8 mouse cellular contexts compared by ENCODE assay signal in genomic region chr1:134060849-134061569, GRCm38 (mm10). TPM values are rescaled to one million over a fixed set of nuclear protein-coding genes. Genes with fewer than 3 reads are reported as not detected.
DNase-seq lines count a peak whose midpoint lies in the region; ATAC-seq and TF ChIP-seq lines count a peak whose summit lies in the region.

No protein-coding gene starts in this region.

- TF ChIP-seq POLR2A in heart, adult 2 months (IDR thresholded peaks at IDR 0.05; ENCODE audit: insufficient read depth, low read depth, low read length): peak; percentile 97
- TF ChIP-seq POLR2A in kidney, adult 2 months (IDR thresholded peaks at IDR 0.05; ENCODE audit: low read depth, low read length): peak; percentile 75

- peak; percentile 83 for TF ChIP-seq EP300 in heart, adult 2 months (IDR thresholded peaks at IDR 0.05; ENCODE audit: insufficient read depth, low read depth, low read length)

- H3K4me2 ChIP-seq in embryonic facial prominence, embryonic 12.5 days (replicated peaks): peak overlapping the region; percentile 58
- peak overlapping the region; percentile 74 for H3K4me2 ChIP-seq in limb, embryonic 13.5 days (replicated peaks)
- peak overlapping the region; percentile 75 for H3K4me2 ChIP-seq in midbrain, embryonic 15.5 days

- no peaks in the 10 kb centered on the region for H3K9me3 ChIP-seq in embryonic facial prominence, embryonic 12.5 days
- H3K9me3 ChIP-seq in limb, embryonic 13.5 days: no peaks in the 10 kb centered on the region
- H3K9me3 ChIP-seq in midbrain, embryonic 15.5 days: no peaks in the 10 kb centered on the region

- peak; percentile 43 for TF ChIP-seq CTCF in heart, adult 2 months (IDR thresholded peaks at IDR 0.05)
- 0 out of 2 replicates have a peak, but pooled peaks have one; percentile 19 for TF ChIP-seq CTCF in kidney, adult 2 months (conservative IDR thresholded peaks at IDR 0.05; ENCODE audit: insufficient read depth, insufficient read length, low read depth, low read length)

- intact Hi-C loops in heart, adult 2 months (cut with DNase I): no loop called here

- H3K36me3 ChIP-seq in embryonic facial prominence, embryonic 12.5 days: no peaks in the 10 kb centered on the region
- H3K36me3 ChIP-seq in heart, adult 2 months (ENCODE audit: control insufficient read depth, insufficient read depth, low read length): no peaks in the 10 kb centered on the region
- no peaks in the 10 kb centered on the region for H3K36me3 ChIP-seq in kidney, adult 2 months (ENCODE audit: control insufficient read depth, insufficient read depth, low read length)
- no peaks in the 10 kb centered on the region for H3K36me3 ChIP-seq in limb, embryonic 13.5 days
- no peaks in the 10 kb centered on the region for H3K36me3 ChIP-seq in midbrain, embryonic 15.5 days (replicated peaks)

- H3K27me3 ChIP-seq in embryonic facial prominence, embryonic 12.5 days: no peaks in the 10 kb centered on the region
- H3K27me3 ChIP-seq in heart, adult 2 months (ENCODE audit: control insufficient read depth, insufficient read depth, low read length): no peaks in the 10 kb centered on the region
- no peaks in the 10 kb centered on the region for H3K27me3 ChIP-seq in kidney, adult 2 months (replicated peaks; ENCODE audit: control insufficient read depth, insufficient read depth, low read length)
- no peaks in the 10 kb centered on the region for H3K27me3 ChIP-seq in limb, embryonic 13.5 days
- no peaks in the 10 kb centered on the region for H3K27me3 ChIP-seq in midbrain, embryonic 15.5 days (replicated peaks)

- H3K4me1 ChIP-seq in embryonic facial prominence, embryonic 12.5 days: peaks cover 56% of the 10 kb centered on the region
- peaks cover 35% of the 10 kb centered on the region for H3K4me1 ChIP-seq in heart, adult 2 months (ENCODE audit: control insufficient read depth, insufficient read depth, low read length)
- peaks cover 23% of the 10 kb centered on the region for H3K4me1 ChIP-seq in kidney, adult 2 months (ENCODE audit: control insufficient read depth, insufficient read depth, low read length)
- H3K4me1 ChIP-seq in limb, embryonic 13.5 days: peaks cover 63% of the 10 kb centered on the region
- peaks cover 41% of the 10 kb centered on the region for H3K4me1 ChIP-seq in midbrain, embryonic 15.5 days

- H3K27ac ChIP-seq in embryonic facial prominence, embryonic 12.5 days: peak overlapping the region; percentile 95
- H3K27ac ChIP-seq in heart, adult 2 months: peak overlapping the region; percentile 100
- peak overlapping the region; percentile 100 for H3K27ac ChIP-seq in kidney, adult 2 months (ENCODE audit: insufficient read depth, low read depth, low read length)
- peak overlapping the region; percentile 99 for H3K27ac ChIP-seq in limb, embryonic 13.5 days
- H3K27ac ChIP-seq in midbrain, embryonic 15.5 days: peak overlapping the region; percentile 93

- no peaks in the 10 kb centered on the region for H3K79me2 ChIP-seq in heart, adult 2 months (replicated peaks; ENCODE audit: control insufficient read depth, insufficient read depth, low read length)

- peak overlapping the region; percentile 25 for H3K4me3 ChIP-seq in embryonic facial prominence, embryonic 12.5 days
- peak overlapping the region; percentile 54 for H3K4me3 ChIP-seq in heart, adult 2 months
- H3K4me3 ChIP-seq in kidney, adult 2 months (ENCODE audit: insufficient read depth, low read depth, low read length): peak overlapping the region; percentile 49
- H3K4me3 ChIP-seq in limb, embryonic 13.5 days: peak overlapping the region; percentile 37
- peak overlapping the region; percentile 41 for H3K4me3 ChIP-seq in midbrain, embryonic 15.5 days

- H3K9ac ChIP-seq in embryonic facial prominence, embryonic 12.5 days: peak overlapping the region; percentile 31; the same call in 1 of the 2 replicates
- H3K9ac ChIP-seq in heart, adult 2 months (ENCODE audit: low read depth, low read length): peak overlapping the region; percentile 85
- H3K9ac ChIP-seq in limb, embryonic 13.5 days: peak overlapping the region; percentile 71
- peak overlapping the region; percentile 45 for H3K9ac ChIP-seq in midbrain, embryonic 15.5 days

- ATAC-seq in embryonic facial prominence, embryonic 12.5 days (ENCODE audit: insufficient number of reproducible peaks, insufficient read depth, low FRiP score, low TSS enrichment): peak; percentile 89
- ATAC-seq in limb, embryonic 13.5 days (ENCODE audit: low FRiP score, low read depth): peak; percentile 93
- peak; percentile 89 for ATAC-seq in midbrain, embryonic 15.5 days (replicated peaks)

- peak; percentile 90 for DNase-seq in layer of hippocampus, adult 11-12 months (ENCODE audit: low spot score)
- DNase-seq in layer of hippocampus, adult 9-10 months (ENCODE audit: low spot score): no peak
- peak; percentile 90 to 96 for DNase-seq in heart, adult 2 months
- peak; percentile 95 for DNase-seq in kidney, adult 2 months
- DNase-seq in spleen, adult 18-20 months: peak; percentile 78 to 91

- WGBS in embryonic facial prominence, embryonic 12.5 days: under 1% methylated on average over 31 of the region's 31 CpGs
- WGBS in heart, adult 2 months: 2% methylated on average over 31 of the region's 31 CpGs
- 3% methylated on average over 31 of the region's 31 CpGs for WGBS in kidney, adult 2 months
- under 1% methylated on average over 31 of the region's 31 CpGs for WGBS in limb, embryonic 13.5 days
- WGBS in midbrain, embryonic 15.5 days: 1% methylated on average over 31 of the region's 31 CpGs

RNA-seq across cellular contexts. Expression of gene Btg2, which starts 17.9 kb away (rescaled TPM):
- polyA plus RNA-seq in embryonic facial prominence, embryonic 12.5 days (2016; fragmentation: Nextera tagmentation; extraction: Ambion mirVana): 34.2 and 37.5 TPM in 2 replicates
- 10 to 100 TPM; 29.9 to 31.0 TPM for total RNA-seq in heart, adult 2 months (2021)
- 33.5 and 35.9 TPM in 2 replicates for polyA plus RNA-seq in heart, adult 2 months (2012; rRNA removed)
- 20.3 and 23.7 TPM in 2 replicates for polyA plus RNA-seq in kidney, adult 2 months (2012; rRNA removed)
- 27.1 and 28.2 TPM in 2 replicates for polyA plus RNA-seq in limb, embryonic 13.5 days (2015; fragmentation: Nextera tagmentation; extraction: Ambion mirVana)
- 37.2 and 42.2 TPM in 2 replicates for polyA plus RNA-seq in midbrain, embryonic 15.5 days (2015; fragmentation: Nextera tagmentation; extraction: Ambion mirVana)

RNA-seq across cellular contexts. Expression of gene Fmod, which starts 24.0 kb away (rescaled TPM):
- 6.2 and 7.2 TPM in 2 replicates for polyA plus RNA-seq in embryonic facial prominence, embryonic 12.5 days (2016; fragmentation: Nextera tagmentation; extraction: Ambion mirVana)
- 1 to 10 TPM; 9.3 to 9.4 TPM for total RNA-seq in heart, adult 2 months (2021)
- polyA plus RNA-seq in heart, adult 2 months (2012; rRNA removed): 14.5 and 17.0 TPM in 2 replicates
- polyA plus RNA-seq in kidney, adult 2 months (2012; rRNA removed): 9.7 and 11.9 TPM in 2 replicates
- polyA plus RNA-seq in limb, embryonic 13.5 days (2015; fragmentation: Nextera tagmentation; extraction: Ambion mirVana): 42.1 and 48.5 TPM in 2 replicates
- 15.2 and 21.1 TPM in 2 replicates for polyA plus RNA-seq in midbrain, embryonic 15.5 days (2015; fragmentation: Nextera tagmentation; extraction: Ambion mirVana)

RNA-seq across cellular contexts. Expression of gene Chit1, which starts 50.0 kb away (rescaled TPM):
- not detected in 2 replicates for polyA plus RNA-seq in embryonic facial prominence, embryonic 12.5 days (2016; fragmentation: Nextera tagmentation; extraction: Ambion mirVana)
- not detected for total RNA-seq in heart, adult 2 months (2021)
- 0.16 TPM in 1 of 2 replicates, not detected in the other for polyA plus RNA-seq in heart, adult 2 months (2012; rRNA removed)
- polyA plus RNA-seq in kidney, adult 2 months (2012; rRNA removed): not detected in 2 replicates
- 0.17 and 0.26 TPM in 2 replicates for polyA plus RNA-seq in limb, embryonic 13.5 days (2015; fragmentation: Nextera tagmentation; extraction: Ambion mirVana)
- 0.09 and 0.10 TPM in 2 replicates for polyA plus RNA-seq in midbrain, embryonic 15.5 days (2015; fragmentation: Nextera tagmentation; extraction: Ambion mirVana)

Comparison
In these comparisons a context has a peak if more than half of its experiments do, and no peak if none do; other contexts are left out.
1. H3K9ac ChIP-seq: peak in every context shown above with its lines; median percentile 85 in heart, adult 2 months; 71 in limb, embryonic 13.5 days; 45 in midbrain, embryonic 15.5 days; 31 in embryonic facial prominence, embryonic 12.5 days.